Mouse (Mus musculus) monocyte, adult 59 days (primary cell): Measurements from ENCODE around the gene B3galt6. TPM values are rescaled to one million over a fixed set of nuclear protein-coding genes. Genes with fewer than 3 reads are reported as not detected.

Source experiments
- total RNA-seq, 2 experiments: library from RNA; stranded (reverse); gene quantifications; one replicate each; pipeline ENCODE4 v1.2.4; 2023

Gene B3galt6
- 1 to 10 TPM; 1.7 to 2.4 TPM for total RNA-seq

GRCm38 (mm10) chr4:155992241-155992905, at the start of gene B3galt6, which contains the start of gene Sdf4:
Gene B3galt6 (minus strand): TSS chr4:155992649.
Gene Sdf4 (plus strand): TSS chr4:155992872.

GRCm38 (mm10) chr4:156026013-156026412, 33.6 kb upstream of the B3galt6 start, which contains the start of gene Tnfrsf18:
Gene Tnfrsf18 (plus strand): TSS chr4:156026164.

GRCm38 (mm10) chr4:156013637-156014036, 21.2 kb upstream of the B3galt6 start, which contains the start of gene Tnfrsf4:
Gene Tnfrsf4 (plus strand): TSS chr4:156013843.

DNA sequence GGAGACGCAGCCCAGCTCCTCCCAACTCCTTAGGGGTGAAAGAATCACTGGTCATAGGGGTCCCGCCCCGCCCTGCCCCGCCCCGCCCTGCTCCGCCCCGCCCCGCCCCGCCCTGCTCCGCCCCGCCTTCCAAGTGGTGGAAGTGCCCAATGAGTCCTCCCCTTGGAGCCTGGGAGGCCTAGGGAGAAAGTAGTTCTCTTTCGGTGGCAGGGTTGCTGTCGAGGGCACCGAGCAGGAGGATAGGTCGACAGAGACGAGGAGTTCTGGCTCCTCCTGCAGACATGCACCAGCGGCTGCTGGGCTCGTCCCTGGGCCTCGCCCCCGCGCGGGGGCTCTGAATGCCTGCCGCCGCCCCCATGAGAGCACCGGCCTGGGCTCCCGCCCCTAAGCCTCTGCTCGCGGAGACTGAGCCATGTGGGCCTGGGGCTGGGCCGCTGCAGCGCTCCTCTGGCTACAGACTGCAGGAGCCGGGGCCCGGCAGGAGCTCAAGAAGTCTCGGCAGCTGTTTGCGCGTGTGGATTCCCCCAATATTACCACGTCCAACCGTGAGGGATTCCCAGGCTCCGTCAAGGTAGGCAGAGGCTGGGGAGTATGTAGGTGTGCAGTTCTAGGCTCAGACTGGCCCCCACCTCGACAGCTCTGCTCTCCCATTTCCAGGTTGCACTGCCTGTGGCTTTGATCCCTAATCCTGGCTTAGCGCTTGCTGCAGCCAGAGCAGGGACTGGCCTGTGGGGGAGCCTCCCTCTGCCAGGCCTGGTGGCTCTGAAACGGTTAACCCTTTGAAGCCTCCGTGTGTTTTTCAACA, 30.1 kb downstream of the B3galt6 start, which contains the start of gene C1qtnf12:
TSS of gene C1qtnf12 (plus strand) at position 152 of the 805 bp plus-strand sequence.

DNA sequence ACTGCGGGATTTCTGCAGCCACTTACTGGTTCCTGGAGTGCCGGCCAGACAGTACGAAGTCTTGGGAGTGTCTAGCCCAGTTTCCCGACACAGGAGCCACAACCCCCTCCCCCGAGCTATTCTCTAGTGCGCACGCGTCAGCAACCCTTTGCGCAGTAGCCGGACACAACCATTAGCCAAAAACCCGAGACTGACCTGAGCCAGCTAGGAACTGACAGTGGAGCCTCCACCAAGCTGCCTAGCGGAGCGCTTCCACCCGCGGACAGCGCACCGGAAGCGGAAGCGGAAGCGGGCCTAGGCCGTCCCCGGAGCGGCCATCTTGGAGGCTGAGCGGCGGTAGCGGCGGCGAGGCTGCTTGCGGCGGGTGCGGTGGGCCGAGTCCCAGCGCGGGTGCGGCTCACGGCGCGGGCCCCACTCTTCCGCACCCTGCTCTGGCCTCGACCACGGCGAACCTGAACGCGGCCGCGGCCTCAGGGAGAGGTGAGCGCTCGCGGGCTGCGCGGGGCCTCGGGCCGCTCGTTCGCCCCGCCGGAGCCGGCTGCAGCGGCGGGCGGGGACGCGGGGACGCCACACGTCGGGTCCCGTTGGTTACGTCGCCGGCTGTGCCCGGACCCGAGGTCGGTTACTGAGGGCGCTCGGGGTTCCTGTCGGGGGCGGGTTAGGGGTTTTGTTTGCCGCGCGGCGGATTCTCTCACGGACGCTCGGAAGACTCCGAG, 48.8 kb downstream of the B3galt6 start, which contains the start of gene Ube2j2:
TSS of gene Ube2j2 (plus strand) at position 298 of the 716 bp plus-strand sequence.

Other genes starting within 250 kb of the B3galt6 start
- gene Atad3a, start 231.6 kb downstream of the B3galt6 start, total RNA-seq = 10 to 100 TPM; 24.2 to 24.6 TPM
- under 1 TPM in 1 of 2 experiments, not detected in 1; 0.21 TPM for gene Vwa1, start 218.0 kb downstream of the B3galt6 start, total RNA-seq
- gene Tmem88b, start 206.8 kb downstream of the B3galt6 start, total RNA-seq = not detected
- not detected for gene Ankrd65, start 202.2 kb downstream of the B3galt6 start, total RNA-seq
- gene Mrpl20, start 189.8 kb downstream of the B3galt6 start, total RNA-seq = 10 to 100 TPM; 51.0 to 54.8 TPM
- 100 to 1,000 TPM; 158 to 164 TPM for gene Ccnl2, start 180.2 kb downstream of the B3galt6 start, total RNA-seq
- gene Aurkaip1, start 161.4 kb downstream of the B3galt6 start, total RNA-seq = 10 to 100 TPM; 58.6 to 66.6 TPM
- gene Mxra8, start 153.0 kb downstream of the B3galt6 start, total RNA-seq = 1 to 10 TPM in 1 of 2 experiments, under 1 TPM in 1; 0.50 to 1.3 TPM
- 10 to 100 TPM; 41.4 to 45.3 TPM for gene Dvl1, start 145.2 kb downstream of the B3galt6 start, total RNA-seq
- gene Tas1r3, start 129.3 kb downstream of the B3galt6 start, total RNA-seq = under 1 TPM; 0.58 to 0.84 TPM
- 10 to 100 TPM in 1 of 2 experiments, 1 to 10 TPM in 1; 7.6 to 15.4 TPM for gene Cptp, start 123.2 kb downstream of the B3galt6 start, total RNA-seq
- gene Ints11, start 123.1 kb downstream of the B3galt6 start, total RNA-seq = 10 to 100 TPM; 32.4 to 38.0 TPM
- gene Pusl1, start 100.9 kb downstream of the B3galt6 start, total RNA-seq = 10 to 100 TPM; 23.1 to 25.2 TPM
- gene Acap3, start 100.8 kb downstream of the B3galt6 start, total RNA-seq = 10 to 100 TPM; 57.8 to 64.3 TPM
- 100 to 1,000 TPM; 105 to 114 TPM for gene Ube2j2, start 48.8 kb downstream of the B3galt6 start, total RNA-seq
- gene C1qtnf12, start 30.3 kb downstream of the B3galt6 start, total RNA-seq = 1 to 10 TPM; 2.9 to 9.5 TPM
- 100 to 1,000 TPM; 142 to 157 TPM for gene Sdf4, start 223 bp upstream of the B3galt6 start, total RNA-seq
- gene Tnfrsf4, start 21.2 kb upstream of the B3galt6 start, total RNA-seq = 1 to 10 TPM; 1.5 to 2.2 TPM
- gene Tnfrsf18, start 33.5 kb upstream of the B3galt6 start, total RNA-seq = 1 to 10 TPM; 2.7 to 3.6 TPM
- gene Ttll10, start 66.8 kb upstream of the B3galt6 start, total RNA-seq = not detected
- gene 9430015G10Rik, start 117.3 kb upstream of the B3galt6 start, total RNA-seq = 10 to 100 TPM; 14.0 to 16.8 TPM
- under 1 TPM; 0.33 to 0.55 TPM for gene Rnf223, start 137.9 kb upstream of the B3galt6 start, total RNA-seq
- 10 to 100 TPM; 15.8 TPM for gene Agrn, start 204.8 kb upstream of the B3galt6 start, total RNA-seq
- gene Isg15, start 208.2 kb upstream of the B3galt6 start, total RNA-seq = 10 to 100 TPM; 13.2 to 17.7 TPM
- gene AW011738, start 210.7 kb upstream of the B3galt6 start, total RNA-seq = 10 to 100 TPM; 13.4 to 17.9 TPM
- under 1 TPM; 0.18 to 0.47 TPM for gene Perm1, start 223.2 kb upstream of the B3galt6 start, total RNA-seq
- 10 to 100 TPM; 24.3 to 25.0 TPM for gene Plekhn1, start 242.2 kb upstream of the B3galt6 start, total RNA-seq
- 10 to 100 TPM; 58.4 to 59.9 TPM for gene Noc2l, start 243.4 kb upstream of the B3galt6 start, total RNA-seq